Mouse (Mus musculus) lung, embryonic 14.5 days (tissue): ENCODE measurements around the gene Atp5k. TPM values are rescaled to one million over a fixed set of nuclear protein-coding genes. Genes with fewer than 3 reads are reported as not detected.

Source experiments
- ATAC-seq: fragments of 200-750 bp; cut with Nextera tagmentation; 2 replicates; pipeline ENCODE4 v1.8.0; 2017; ENCODE audit warnings: mild to moderate bottlenecking, moderate TSS enrichment, moderate library complexity; ENCODE audit not compliant: insufficient read depth
- DNase-seq: peaks from one replicate; pipeline ENCODE4 v3.0.0-alpha.2; 2015
- H3K27ac ChIP-seq: fragments of 300-500 bp; sonication (generic); 2 replicates; pipeline ENCODE4 v1.5.1; 2014; ENCODE audit warnings: low read depth, mild to moderate bottlenecking, moderate library complexity
- H3K27me3 ChIP-seq: fragments of 300-500 bp; sonication (generic); 2 replicates; pipeline ENCODE4 v1.6.1; 2014; ENCODE audit warnings: low read length, control low read depth; ENCODE audit not compliant: insufficient read depth
- H3K36me3 ChIP-seq: fragments of 300-500 bp; sonication (generic); 2 replicates; pipeline ENCODE4 v1.6.1; 2014; ENCODE audit warnings: control low read depth; ENCODE audit not compliant: insufficient read depth
- H3K4me1 ChIP-seq: fragments of 300-500 bp; sonication (generic); 2 replicates; pipeline ENCODE4 v1.6.1; 2014; ENCODE audit warnings: antibody characterized with exemption, control low read depth; ENCODE audit not compliant: insufficient read depth
- H3K4me2 ChIP-seq: fragments of 300-500 bp; sonication (generic); 2 replicates; pipeline ENCODE4 v1.6.1; 2014; ENCODE audit warnings: mild to moderate bottlenecking
- H3K4me3 ChIP-seq: fragments of 300-500 bp; sonication (generic); 2 replicates; pipeline ENCODE4 v1.5.1; 2014; ENCODE audit warnings: low read depth, low read length
- H3K9ac ChIP-seq: fragments of 300-500 bp; sonication (generic); 2 replicates; pipeline ENCODE4 v1.6.1; 2014
- H3K9me3 ChIP-seq: fragments of 300-500 bp; sonication (generic); 2 replicates; pipeline ENCODE4 v1.6.1; 2016; ENCODE audit warnings: low read depth, low read length, control low read depth
- CTCF ChIP-seq: IDR thresholded peaks from 2 replicates; pipeline ENCODE4 v1.5.1; 2016; ENCODE audit warnings: antibody characterized with exemption, low read depth
- WGBS: fragments of 180-500 bp; shearing (Covaris S2); extraction: QIAGEN DNeasy Blood & Tissue Kit; methylation state at CpG from one replicate; pipeline ENCODE4 v1.1.7; 2014; 5-methylcytosine and 5-hydroxymethylcytosine counted together
- polyA plus RNA-seq: library from polyadenylated mRNA; unstranded; fragments of >200 nt; fragmentation: Nextera tagmentation; extraction: Ambion mirVana; gene quantifications from 2 replicates; pipeline ENCODE4 v1.2.1, GENCODE M21; 2014

Atp5k gene
- polyA plus RNA-seq, 1 experiment from 2014 or later, result 400 TPM

- Histone ChIP-seq H3K27ac (no peak overlapping the region), H3K9me3 (no peaks in the 10 kb centered on the region), H3K4me1 (no peaks in the 10 kb centered on the region), H3K4me3 (no peak overlapping the region), H3K9ac (no peak overlapping the region), H3K4me2 (no peak overlapping the region), H3K36me3 (no peaks in the 10 kb centered on the region), H3K27me3 (no peaks in the 10 kb centered on the region)
- ATAC-seq (no peak), DNase-seq (no peak)
- 58% methylated on average over 4 of the region's 4 CpGs for WGBS
- TF ChIP-seq CTCF, result no peak
These were observed 47.8 kb downstream of the Atp5k start for GRCm38 (mm10) chr5:108386449-108386848.

DNA sequence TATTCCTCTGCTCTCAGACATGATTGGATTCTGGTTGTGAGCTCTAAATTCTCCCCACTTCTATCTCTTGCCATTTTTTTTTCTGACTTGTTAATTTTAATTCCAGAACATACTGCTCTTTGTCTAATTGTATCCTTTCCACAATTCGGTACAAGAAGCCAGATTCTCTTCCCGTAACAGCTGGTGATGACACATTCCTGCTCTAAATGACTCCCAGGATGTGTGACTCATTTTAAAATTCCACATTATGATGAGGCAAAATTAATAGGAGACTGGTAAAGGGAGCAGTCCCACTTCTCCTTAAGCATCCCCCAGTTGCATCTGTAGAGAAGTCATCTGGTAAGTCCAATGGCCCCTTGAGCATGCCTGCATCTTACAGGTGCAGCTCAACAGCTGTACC, 48.6 kb downstream of the Atp5k start:
- TF ChIP-seq CTCF, result no peak
- 80% methylated on average over 2 of the region's 2 CpGs for WGBS
- Histone ChIP-seq H3K36me3 (no peaks in the 10 kb centered on the region), H3K4me3 (no peak overlapping the region), H3K4me1 (no peaks in the 10 kb centered on the region), H3K9me3 (no peaks in the 10 kb centered on the region), H3K27ac (no peak overlapping the region), H3K27me3 (no peaks in the 10 kb centered on the region), H3K4me2 (no peak overlapping the region), H3K9ac (no peak overlapping the region)
- ATAC-seq (no peak), DNase-seq (no peak)

Other genes with a start within 250 kb of the Atp5k start
- gene Dr1, start 165.6 kb downstream of the Atp5k start, polyA plus RNA-seq, result 44.2 and 46.6 TPM in 2 replicates
- 3.4 and 3.5 TPM in 2 replicates for gene Pigg, start 121.8 kb downstream of the Atp5k start, polyA plus RNA-seq
- gene Gm42517, start 66.5 kb downstream of the Atp5k start, polyA plus RNA-seq, result not detected in 2 replicates
- 0.12 and 0.26 TPM in 2 replicates for gene Pde6b, start 46.1 kb downstream of the Atp5k start, polyA plus RNA-seq
- 0.16 TPM in 1 of 2 replicates, not detected in the other for gene Mfsd7a, start 14.4 kb upstream of the Atp5k start, polyA plus RNA-seq
- 19.5 and 26.5 TPM in 2 replicates for gene Pcgf3, start 26.8 kb upstream of the Atp5k start, polyA plus RNA-seq
- 0.24 and 0.54 TPM in 2 replicates for gene Cplx1, start 115.6 kb upstream of the Atp5k start, polyA plus RNA-seq
- gene Gak, start 195.3 kb upstream of the Atp5k start, polyA plus RNA-seq, result 48.7 and 52.1 TPM in 2 replicates
- 26.4 and 29.0 TPM in 2 replicates for gene Tmem175, start 195.3 kb upstream of the Atp5k start, polyA plus RNA-seq
- gene Idua, start 225.9 kb upstream of the Atp5k start, polyA plus RNA-seq, result 11.8 and 12.3 TPM in 2 replicates
- 8.7 and 12.1 TPM in 2 replicates for gene Dgkq, start 235.2 kb upstream of the Atp5k start, polyA plus RNA-seq
- gene Slc26a1, start 241.1 kb upstream of the Atp5k start, polyA plus RNA-seq, result 0.60 and 0.70 TPM in 2 replicates